Mouse (Mus musculus): ENCODE data around the gene Osbpl10.

GRCm38 (mm10) chr9:115029307-115029706, 50.9 kb downstream of the Osbpl10 start:
- TF ChIP-seq CTCF (IDR thresholded peaks at IDR 0.05; ENCODE audit: low read depth) (no peak), EP300 (IDR thresholded peaks at IDR 0.05; ENCODE audit: low read depth) (no peak)

All from heart, postnatal 0 days (tissue).